Mouse (Mus musculus) T-cell, adult 2 months (primary cell): ENCODE data around the gene Zranb2.
A peak's percentile ranks its signal among the peaks of the same experiment; 100 is the strongest.

ENCODE experiments used
- DNase-seq: peaks from one replicate; pipeline ENCODE4 v3.0.0; 2022; ENCODE audit warnings: low spot score

The Zranb2 gene

GRCm38 (mm10) chr3:157533964-157534785 lies at the start of gene Zranb2:
Gene Zranb2 (plus strand): TSS chr3:157534160.
- DNase-seq: peak; percentile 91

- no peak for DNase-seq
These were observed 41.9 kb upstream of the Zranb2 start for GRCm38 (mm10) chr3:157492043-157492442.

- no peak for DNase-seq
These were observed 31.7 kb upstream of the Zranb2 start for GRCm38 (mm10) chr3:157502216-157502615.

- DNase-seq: no peak
These were observed 19.7 kb upstream of the Zranb2 start for GRCm38 (mm10) chr3:157514116-157514796.

- no peak for DNase-seq
These were observed 17.5 kb upstream of the Zranb2 start for GRCm38 (mm10) chr3:157516471-157516870.

- DNase-seq: no peak
These were observed 16.0 kb upstream of the Zranb2 start for GRCm38 (mm10) chr3:157517992-157518391.

- DNase-seq: no peak
These were observed 13.5 kb upstream of the Zranb2 start for GRCm38 (mm10) chr3:157520433-157520832.

GRCm38 (mm10) chr3:157523834-157524233 lies 10.1 kb upstream of the Zranb2 start:
- no peak for DNase-seq

GRCm38 (mm10) chr3:157531585-157531984 lies 2.4 kb upstream of the Zranb2 start:
- no peak for DNase-seq

- DNase-seq: peak; percentile 30
These were observed 941 bp downstream of the Zranb2 start for GRCm38 (mm10) chr3:157534786-157535415.

GRCm38 (mm10) chr3:157549323-157549722 lies 15.4 kb downstream of the Zranb2 start:
- DNase-seq: no peak

- DNase-seq: no peak
These were observed 16.0 kb downstream of the Zranb2 start for GRCm38 (mm10) chr3:157549758-157550600.

- no peak for DNase-seq
These were observed 31.2 kb downstream of the Zranb2 start for GRCm38 (mm10) chr3:157565196-157565595.

GRCm38 (mm10) chr3:157566725-157567565 lies 33.0 kb downstream of the Zranb2 start, which contains the start of gene Ptger3:
Gene Ptger3 (plus strand): TSS chr3:157566892.
- peak; percentile 3 for DNase-seq

- DNase-seq: no peak
These were observed 33.7 kb downstream of the Zranb2 start for GRCm38 (mm10) chr3:157567566-157568132.

- DNase-seq: peak; percentile 48
These were observed 38.1 kb downstream of the Zranb2 start for GRCm38 (mm10) chr3:157572011-157572410.

GRCm38 (mm10) chr3:157575441-157576342 lies 41.7 kb downstream of the Zranb2 start:
- no peak for DNase-seq

- DNase-seq: no peak
These were observed 42.4 kb downstream of the Zranb2 start for GRCm38 (mm10) chr3:157576343-157576722.

GRCm38 (mm10) chr3:157576862-157577261 lies 42.9 kb downstream of the Zranb2 start:
- DNase-seq: no peak
